Mouse (Mus musculus) hindbrain, embryonic 16.5 days (tissue): Measurements from ENCODE around the gene Naa80. TPM values are rescaled to one million over a fixed set of nuclear protein-coding genes. Genes with fewer than 3 reads are reported as not detected.

Source experiments
- ATAC-seq: fragments of 200-750 bp; cut with Nextera tagmentation; 2 replicates; pipeline ENCODE4 v1.8.0; 2017; ENCODE audit warnings: moderate TSS enrichment, moderate library complexity
- H3K27ac ChIP-seq: fragments of 300-500 bp; sonication (generic); 2 replicates; pipeline ENCODE4 v1.5.1; 2014; ENCODE audit warnings: low read depth, mild to moderate bottlenecking, control low read depth, low read length, moderate library complexity
- H3K27me3 ChIP-seq: fragments of 300-500 bp; sonication (generic); replicated peaks from 2 replicates; pipeline ENCODE4 v1.6.1; 2014; ENCODE audit warnings: low read length; ENCODE audit not compliant: control insufficient read depth, insufficient read depth
- H3K36me3 ChIP-seq: fragments of 300-500 bp; sonication (generic); 2 replicates; pipeline ENCODE4 v1.6.1; 2014; ENCODE audit warnings: mild to moderate bottlenecking, low read length, moderate library complexity, mixed read lengths; ENCODE audit not compliant: control insufficient read depth, insufficient read depth
- H3K4me1 ChIP-seq: fragments of 300-500 bp; sonication (generic); 2 replicates; pipeline ENCODE4 v1.6.1; 2014; ENCODE audit warnings: low read depth, low read length; ENCODE audit not compliant: control insufficient read depth, insufficient read depth
- H3K4me2 ChIP-seq: fragments of 300-500 bp; sonication (generic); 2 replicates; pipeline ENCODE4 v1.6.1; 2014; ENCODE audit warnings: mild to moderate bottlenecking, low read length, control low read depth, moderate library complexity
- H3K4me3 ChIP-seq: fragments of 300-500 bp; sonication (generic); 2 replicates; pipeline ENCODE4 v1.5.1; 2014; ENCODE audit warnings: mild to moderate bottlenecking, low read length, control low read depth, moderate library complexity
- H3K9ac ChIP-seq: fragments of 300-500 bp; sonication (generic); 2 replicates; pipeline ENCODE4 v1.6.1; 2014; ENCODE audit warnings: low read depth, mild to moderate bottlenecking, control low read depth, low read length, moderate library complexity
- H3K9me3 ChIP-seq: fragments of 300-500 bp; sonication (generic); 2 replicates; pipeline ENCODE4 v1.6.1; 2014; ENCODE audit warnings: mild to moderate bottlenecking, low read length, moderate library complexity; ENCODE audit not compliant: control insufficient read depth
- WGBS: fragments of 180-500 bp; shearing (Covaris S2); extraction: QIAGEN DNeasy Blood & Tissue Kit; methylation state at CpG from one replicate; pipeline ENCODE4 v1.1.7; 2014; 5-methylcytosine and 5-hydroxymethylcytosine counted together
- polyA plus RNA-seq: library from polyadenylated mRNA; unstranded; fragments of >200 nt; fragmentation: Nextera tagmentation; extraction: Ambion mirVana; gene quantifications from 2 replicates; pipeline ENCODE4 v1.2.1, GENCODE M21; 2015

Naa80 gene
- polyA plus RNA-seq, 1 experiment from 2014 or later, result 17.1 TPM

DNA sequence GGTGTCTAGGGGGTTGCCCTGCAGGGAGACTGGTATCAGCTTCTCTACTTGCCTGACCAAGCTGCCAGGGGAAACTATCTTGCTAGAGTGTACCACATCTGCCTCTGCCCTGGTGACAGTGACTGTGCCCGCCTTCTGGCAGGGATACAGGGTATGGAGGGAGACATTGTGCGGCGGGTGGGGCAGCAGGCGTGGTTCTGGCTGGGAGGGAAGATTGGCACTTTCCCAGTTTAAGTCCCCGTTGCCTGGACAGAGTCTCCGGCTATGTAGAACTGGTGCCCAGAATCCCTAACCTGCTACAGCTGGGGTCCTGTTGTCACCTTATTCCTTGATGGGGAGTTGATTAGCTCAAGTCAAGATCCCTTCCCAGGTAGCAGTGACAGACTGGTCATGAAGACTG, 53.8 kb downstream of the Naa80 start:
- WGBS, result 13% methylated on average over 6 of the region's 6 CpGs
- peaks cover 74% of the 10 kb centered on the region for H3K4me1 ChIP-seq
- no peak for ATAC-seq
- peak overlapping the region; percentile 92 for H3K9ac ChIP-seq
- no peaks in the 10 kb centered on the region for H3K9me3 ChIP-seq
- H3K4me2 ChIP-seq, result peak overlapping the region; percentile 79
- H3K27ac ChIP-seq, result peak overlapping the region; percentile 90
- H3K4me3 ChIP-seq, result peak overlapping the region; percentile 82
- H3K36me3 ChIP-seq, result no peaks in the 10 kb centered on the region
- H3K27me3 ChIP-seq, result no peaks in the 10 kb centered on the region

DNA sequence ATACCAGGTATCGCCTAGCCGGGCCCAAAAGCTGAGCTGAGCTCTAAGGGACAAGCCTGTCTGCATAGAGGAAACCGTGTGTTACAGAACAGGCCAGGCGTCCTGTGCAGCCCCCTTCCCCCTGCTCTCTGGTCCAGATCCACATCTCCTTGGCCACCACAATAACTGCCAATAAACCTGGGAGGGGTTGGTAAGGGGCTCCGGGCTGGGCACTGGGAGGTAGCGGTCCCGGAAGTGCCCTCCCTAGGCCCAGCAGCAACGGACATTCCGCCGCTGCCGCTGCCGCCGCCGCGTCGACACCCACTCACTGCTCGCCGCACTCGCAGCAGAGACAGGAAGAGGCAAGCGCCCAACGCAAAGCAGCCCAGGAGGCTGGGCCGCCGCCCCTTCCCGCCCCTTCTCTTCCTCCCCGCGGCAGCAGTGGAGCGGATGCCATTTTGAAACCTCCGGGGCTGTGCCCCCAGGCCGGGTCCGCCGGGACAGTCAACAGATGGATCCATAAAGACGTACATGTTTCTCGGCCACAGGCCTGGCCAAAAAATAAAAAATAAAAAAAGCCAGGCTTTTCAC, 54.5 kb downstream of the Naa80 start:
- H3K9me3 ChIP-seq, result no peaks in the 10 kb centered on the region
- H3K27me3 ChIP-seq, result no peaks in the 10 kb centered on the region
- ATAC-seq, result peak; percentile 3; the same call in 1 of the 2 replicates
- H3K9ac ChIP-seq, result peak overlapping the region; percentile 92
- 1% methylated on average over 32 of the region's 33 CpGs for WGBS
- peak overlapping the region; percentile 82 for H3K4me3 ChIP-seq
- H3K4me1 ChIP-seq, result peaks cover 69% of the 10 kb centered on the region
- H3K36me3 ChIP-seq, result no peaks in the 10 kb centered on the region
- H3K4me2 ChIP-seq, result peak overlapping the region; percentile 79
- H3K27ac ChIP-seq, result peak overlapping the region; percentile 90

Other genes starting within 250 kb of the Naa80 start
- gene Hemk1, start 240.5 kb upstream of the Naa80 start, polyA plus RNA-seq, result 17.5 and 18.7 TPM in 2 replicates
- gene 6430571L13Rik, start 238.3 kb upstream of the Naa80 start, polyA plus RNA-seq, result 9.8 and 11.4 TPM in 2 replicates
- 8.1 and 9.0 TPM in 2 replicates for gene Cacna2d2, start 179.3 kb upstream of the Naa80 start, polyA plus RNA-seq
- 45.7 and 46.0 TPM in 2 replicates for gene Tmem115, start 44.9 kb upstream of the Naa80 start, polyA plus RNA-seq
- gene Cyb561d2, start 36.7 kb upstream of the Naa80 start, polyA plus RNA-seq, result 51.4 and 59.0 TPM in 2 replicates
- gene Nprl2, start 36.7 kb upstream of the Naa80 start, polyA plus RNA-seq, result 75.8 and 78.6 TPM in 2 replicates
- gene Zmynd10, start 31.6 kb upstream of the Naa80 start, polyA plus RNA-seq, result 3.3 and 4.4 TPM in 2 replicates
- gene Rassf1, start 27.3 kb upstream of the Naa80 start, polyA plus RNA-seq, result 45.8 and 46.6 TPM in 2 replicates
- 125 and 134 TPM in 2 replicates for gene Tusc2, start 15.6 kb upstream of the Naa80 start, polyA plus RNA-seq
- 60.1 and 68.5 TPM in 2 replicates for gene Hyal2, start 10.9 kb upstream of the Naa80 start, polyA plus RNA-seq
- 6.4 and 8.3 TPM in 2 replicates for gene Hyal1, start 2.0 kb upstream of the Naa80 start, polyA plus RNA-seq
- gene Hyal3, start 1.9 kb downstream of the Naa80 start, polyA plus RNA-seq, result 2.7 and 2.9 TPM in 2 replicates
- 13.5 and 16.9 TPM in 2 replicates for gene Ifrd2, start 8.8 kb downstream of the Naa80 start, polyA plus RNA-seq
- 5.6 and 7.0 TPM in 2 replicates for gene Sema3b, start 30.3 kb downstream of the Naa80 start, polyA plus RNA-seq
- 302 and 317 TPM in 2 replicates for gene Gnai2, start 56.5 kb downstream of the Naa80 start, polyA plus RNA-seq
- gene Slc38a3, start 90.6 kb downstream of the Naa80 start, polyA plus RNA-seq, result 53.2 and 55.0 TPM in 2 replicates
- 1.3 and 2.7 TPM in 2 replicates for gene Gnat1, start 100.8 kb downstream of the Naa80 start, polyA plus RNA-seq
- gene Sema3f, start 131.6 kb downstream of the Naa80 start, polyA plus RNA-seq, result 10.0 and 13.0 TPM in 2 replicates
- 210 and 236 TPM in 2 replicates for gene Rbm5, start 192.1 kb downstream of the Naa80 start, polyA plus RNA-seq